Mouse (Mus musculus): ENCODE data around the gene Med27.

DNA sequence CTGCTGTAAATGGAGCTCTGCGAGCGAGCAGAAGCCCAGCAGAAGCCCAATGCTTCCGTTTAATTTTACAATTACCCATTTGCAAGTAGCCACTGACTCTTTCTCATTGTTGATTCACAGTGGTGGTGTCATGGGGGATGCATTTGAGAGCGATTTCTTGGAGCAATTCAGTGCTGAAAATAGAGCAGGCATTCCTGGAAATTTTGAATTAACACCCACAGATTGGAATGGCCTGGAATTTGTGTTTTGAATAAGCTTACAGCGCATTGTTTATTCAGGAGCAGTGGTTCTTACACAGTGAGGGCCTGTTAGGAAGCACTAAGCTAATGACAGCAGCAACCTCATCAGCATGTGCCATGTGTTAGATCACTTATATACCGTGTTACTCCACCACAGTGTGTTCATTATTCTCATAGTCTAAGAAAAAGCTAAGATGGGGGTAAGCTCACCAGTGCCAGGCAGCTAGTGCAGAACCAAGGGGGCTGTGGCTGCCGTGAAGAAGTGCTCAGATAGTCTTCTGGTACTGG lies 101.9 kb downstream of the Med27 start:
- TF ChIP-seq POLR2AphosphoS2 (IDR thresholded peaks at IDR 0.05; ENCODE audit: insufficient read length, low read depth) = no peak
- no peak for TF ChIP-seq E2F4 (IDR thresholded peaks at IDR 0.05; ENCODE audit: insufficient read depth)
- TF ChIP-seq POLR2A (IDR thresholded peaks at IDR 0.05; ENCODE audit: insufficient read length, low read depth) = no peak
- no peak for TF ChIP-seq USF1 (IDR thresholded peaks at IDR 0.05; ENCODE audit: low read depth)
- no peak for TF ChIP-seq MAX (IDR thresholded peaks at IDR 0.05; ENCODE audit: low read depth)
- no peak for TF ChIP-seq TCF12 (IDR thresholded peaks at IDR 0.05; ENCODE audit: insufficient read depth, poor library complexity, severe bottlenecking)
- TF ChIP-seq REST (IDR thresholded peaks at IDR 0.05; ENCODE audit: insufficient read depth, insufficient read length) = no peak
- no peak for TF ChIP-seq TCF3 (IDR thresholded peaks at IDR 0.05; ENCODE audit: insufficient read length, low read depth)
- no peak for TF ChIP-seq SRF (IDR thresholded peaks at IDR 0.05; ENCODE audit: control insufficient read depth, insufficient read length, low read depth)
- no peak for TF ChIP-seq MYOD1 (IDR thresholded peaks at IDR 0.05; ENCODE audit: control insufficient read depth in 1 of 3, insufficient read length in 2 of 3, low read depth in 2 of 3)

Data from myocyte (in vitro differentiated cells).